Mouse (Mus musculus): ENCODE results near the gene Hdlbp.
"Not testable (repeated sequence)": the region's sequence is repeated elsewhere in the genome, so short reads cannot be mapped to it uniquely, and the experiment has no call there.

Gene Hdlbp

DNA sequence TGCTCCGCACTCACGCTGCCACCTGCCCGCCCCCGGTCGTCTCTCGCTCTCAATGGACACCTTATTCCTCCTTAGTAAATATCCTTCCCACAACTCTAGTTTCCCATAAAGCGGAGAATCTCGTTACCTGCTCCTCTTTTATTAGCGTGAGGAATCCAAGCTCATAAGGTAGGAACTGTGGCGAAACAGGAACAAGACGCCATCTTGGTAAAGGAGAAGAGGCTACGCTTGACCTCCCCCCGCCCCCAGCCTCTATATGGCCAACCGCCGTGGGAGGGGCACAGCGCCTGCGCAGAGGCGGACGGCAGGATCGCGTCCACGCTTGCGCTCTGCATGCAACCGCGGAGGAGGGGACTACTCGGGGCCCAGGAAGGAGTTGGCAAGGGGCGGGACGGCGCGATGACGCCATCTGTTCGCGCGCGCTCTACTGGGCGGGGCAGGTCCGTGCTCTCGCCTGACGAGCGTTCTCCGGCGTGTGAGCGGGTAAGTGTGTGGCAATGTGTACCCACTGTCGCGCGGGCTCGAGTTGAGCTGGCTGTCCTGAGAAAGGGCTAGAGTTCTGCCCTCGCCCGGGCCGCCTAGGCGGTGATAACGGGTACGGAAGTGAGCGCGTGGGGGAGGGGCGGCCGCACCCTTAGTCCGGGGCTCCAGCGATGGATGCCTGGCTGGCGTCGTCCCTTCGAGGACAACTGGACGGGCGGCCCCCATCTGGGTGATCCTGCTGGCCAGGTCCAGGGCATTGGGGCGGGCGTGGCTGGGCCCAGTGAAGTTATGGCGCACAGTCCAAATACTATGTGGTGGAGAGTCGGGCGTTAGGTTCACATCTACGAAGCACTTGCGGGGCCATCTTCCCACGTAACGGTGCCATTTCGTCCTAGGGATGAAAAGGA, at the start of gene Hdlbp:
Hdlbp (minus strand) TSS at position 230 of the 890 bp plus-strand sequence.
- peak; percentile 100 for DNase-seq

- no peak for DNase-seq
Observed at GRCm38 (mm10) chr1:93522325-93522724, 43.7 kb upstream of the Hdlbp start.

- DNase-seq = peak; percentile 70
Observed at GRCm38 (mm10) chr1:93521491-93521890, 42.9 kb upstream of the Hdlbp start.

- DNase-seq = peak; percentile 91
Observed at GRCm38 (mm10) chr1:93513221-93513620, 34.6 kb upstream of the Hdlbp start.

DNA sequence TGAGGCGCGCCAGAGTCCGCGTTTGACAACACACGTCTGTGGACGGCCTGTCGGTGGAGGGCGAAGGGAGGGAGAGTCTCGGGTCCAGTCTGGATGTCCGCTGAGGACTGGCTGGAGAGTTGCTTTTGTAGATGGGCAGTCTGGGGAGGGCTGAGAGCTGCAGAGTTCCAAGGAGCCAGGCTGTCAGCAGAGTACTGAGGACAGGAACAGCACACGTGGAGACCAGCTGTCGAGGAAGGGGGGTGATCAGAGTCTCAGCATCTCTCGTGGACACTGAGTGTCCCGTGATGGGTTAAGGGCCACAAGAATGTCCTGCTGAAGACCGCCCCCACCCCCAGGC, 33.7 kb upstream of the Hdlbp start:
- no peak for DNase-seq

- peak; percentile 100 for DNase-seq
Observed at GRCm38 (mm10) chr1:93511585-93512350, 33.2 kb upstream of the Hdlbp start, which contains the start of gene Farp2. TSS of gene Farp2 (plus strand) at chr1:93512079.

DNA sequence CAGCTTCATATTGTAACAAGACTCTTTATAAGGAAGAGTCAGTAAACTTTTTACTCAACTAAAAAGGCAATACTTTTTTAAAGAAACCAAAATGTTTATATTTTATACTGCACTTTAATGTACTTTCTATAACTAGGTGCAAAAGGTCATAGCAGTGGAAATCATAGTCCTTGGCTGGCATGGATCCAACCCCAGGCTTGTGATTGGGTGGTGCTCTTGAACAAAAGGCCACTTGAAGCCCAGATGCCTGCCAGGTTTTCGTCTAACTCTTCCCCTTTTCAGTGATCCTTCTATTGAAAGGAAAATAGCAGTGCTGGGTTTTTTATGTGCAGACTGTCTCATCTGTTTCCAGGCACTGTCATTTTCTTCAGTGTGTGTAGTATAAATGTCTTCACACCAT, 30.0 kb upstream of the Hdlbp start:
- DNase-seq = not testable (repeated sequence)

GRCm38 (mm10) chr1:93506944-93507676, 28.5 kb upstream of the Hdlbp start:
- DNase-seq = no peak

DNA sequence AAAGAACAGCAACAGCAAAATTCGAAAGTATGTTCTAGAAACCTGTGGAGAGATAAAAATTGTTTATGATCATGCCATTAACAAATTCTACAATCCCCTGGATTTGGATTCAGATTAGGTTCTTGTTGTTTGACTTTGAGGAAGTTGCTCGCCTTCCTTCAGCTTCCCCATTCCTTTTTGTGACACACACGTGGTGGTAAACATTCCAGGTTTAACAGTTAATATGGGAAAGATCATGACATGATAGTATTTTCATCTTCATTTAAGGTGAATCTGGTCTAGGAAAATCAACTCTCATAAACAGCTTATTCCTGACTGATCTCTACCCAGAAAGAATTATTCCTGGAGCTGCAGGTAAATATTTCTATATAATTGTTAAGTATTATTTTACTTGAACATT, 16.7 kb upstream of the Hdlbp start:
- no peak for DNase-seq

DNA sequence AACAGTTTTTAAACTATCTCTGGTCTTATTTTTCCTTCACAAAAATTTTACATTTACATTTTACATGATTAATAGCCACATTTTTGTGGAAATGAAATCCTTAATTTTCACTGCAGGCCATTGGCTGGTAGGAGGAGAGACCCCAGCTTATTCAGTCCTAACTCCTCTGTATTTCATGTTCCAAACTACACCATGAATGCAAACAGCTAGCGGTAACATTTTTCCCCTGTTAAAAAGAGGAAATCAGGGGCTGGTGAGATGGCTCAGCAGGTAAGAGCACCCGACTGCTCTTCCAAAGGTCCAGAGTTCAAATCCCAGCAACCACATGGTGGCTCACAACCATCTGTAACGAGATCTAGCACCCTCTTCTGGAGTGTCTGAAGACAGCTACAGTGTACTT, 7.7 kb upstream of the Hdlbp start:
- not testable (repeated sequence) for DNase-seq

GRCm38 (mm10) chr1:93479476-93480083, 965 bp upstream of the Hdlbp start:
- no peak for DNase-seq

GRCm38 (mm10) chr1:93477758-93478585, 643 bp downstream of the Hdlbp start:
- peak; percentile 100 for DNase-seq

DNA sequence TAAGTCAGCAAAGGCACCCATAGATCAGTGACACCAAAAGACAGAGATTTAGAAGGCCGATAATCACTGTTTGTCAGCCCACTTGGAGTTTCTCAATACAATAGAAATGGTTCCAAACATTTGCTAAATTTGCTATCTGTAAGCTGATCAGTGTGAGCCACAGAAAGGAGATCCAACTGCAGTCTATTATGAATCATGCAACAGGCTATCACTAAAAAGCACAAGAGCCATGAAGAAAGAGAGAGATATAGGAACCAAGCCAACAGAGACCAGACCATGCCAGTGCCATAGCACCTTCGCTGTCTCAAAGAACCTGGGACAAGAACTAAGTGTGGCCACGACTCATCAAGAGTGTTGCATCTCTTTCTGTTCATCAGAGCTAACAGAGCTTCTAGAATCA, 2.9 kb downstream of the Hdlbp start:
- no peak for DNase-seq

- DNase-seq = no peak
Observed at GRCm38 (mm10) chr1:93468626-93469025, 10.0 kb downstream of the Hdlbp start.

- DNase-seq = peak; percentile 58
Observed at GRCm38 (mm10) chr1:93465746-93466145, 12.9 kb downstream of the Hdlbp start.

DNA sequence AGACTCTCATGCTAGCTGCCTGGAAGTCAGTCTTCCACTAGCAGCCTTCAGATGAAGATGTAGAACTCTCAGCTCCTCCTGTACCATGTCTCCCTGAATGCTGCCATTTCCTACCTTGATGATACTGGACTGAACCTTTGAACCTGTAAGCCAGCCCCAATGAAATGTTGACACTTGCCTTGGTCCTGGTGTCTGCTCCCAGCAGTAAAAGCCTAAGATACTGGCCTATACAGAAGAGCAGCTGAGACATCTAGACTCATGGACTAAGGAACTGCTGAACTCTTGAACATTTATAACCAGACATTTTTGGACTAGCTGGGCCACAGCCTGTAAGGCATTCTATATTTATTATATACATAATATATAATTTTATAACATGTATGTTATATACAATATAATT, 13.5 kb downstream of the Hdlbp start:
- no peak for DNase-seq

GRCm38 (mm10) chr1:93459101-93459500, 19.5 kb downstream of the Hdlbp start:
- DNase-seq = no peak

DNA sequence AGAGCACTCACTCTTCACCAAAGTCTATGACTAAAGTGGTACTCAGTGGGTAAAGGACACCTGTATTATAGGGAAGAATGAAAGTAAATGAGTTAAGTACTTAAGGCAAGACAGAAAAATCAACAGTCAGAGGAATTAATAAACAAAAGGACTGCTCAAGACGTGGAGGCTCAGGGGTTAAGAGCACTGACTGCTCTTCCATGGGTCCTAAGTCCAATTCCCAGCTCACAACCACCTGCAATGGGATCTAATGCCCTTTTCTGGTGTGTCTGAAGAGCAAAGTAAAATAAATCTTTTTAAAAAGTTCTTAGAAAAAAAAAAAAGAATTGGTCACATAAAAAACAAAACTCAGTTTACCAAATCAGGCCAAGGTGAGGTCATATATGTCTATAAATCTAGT, 20.3 kb downstream of the Hdlbp start:
- no peak for DNase-seq

- DNase-seq = no peak
Observed at GRCm38 (mm10) chr1:93453721-93454255, 24.8 kb downstream of the Hdlbp start.

DNA sequence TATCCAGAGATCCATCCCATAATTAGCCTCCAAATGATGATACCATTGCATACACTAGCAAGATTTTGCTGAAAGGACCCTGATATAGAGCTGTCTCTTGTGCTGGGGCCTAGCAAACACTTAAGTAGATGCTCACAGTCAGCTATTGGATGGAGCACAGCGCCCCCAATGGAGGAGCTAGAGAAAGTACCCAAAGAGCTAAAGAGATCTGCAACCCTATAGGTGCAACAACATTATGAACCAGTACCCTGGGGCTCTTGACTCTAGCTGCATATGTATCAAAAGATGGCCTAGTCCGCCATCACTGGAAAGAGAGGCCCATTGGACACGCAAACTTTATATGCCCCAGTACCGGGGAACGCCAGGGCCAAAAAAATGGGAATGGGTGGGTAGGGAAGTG, 28.5 kb downstream of the Hdlbp start:
- peak; percentile 74 for DNase-seq

- no peak for DNase-seq
Observed at GRCm38 (mm10) chr1:93445822-93446162, 32.8 kb downstream of the Hdlbp start.
